Mouse (Mus musculus): ENCODE measurements around the gene Itgb3.

The Itgb3 gene

DNA sequence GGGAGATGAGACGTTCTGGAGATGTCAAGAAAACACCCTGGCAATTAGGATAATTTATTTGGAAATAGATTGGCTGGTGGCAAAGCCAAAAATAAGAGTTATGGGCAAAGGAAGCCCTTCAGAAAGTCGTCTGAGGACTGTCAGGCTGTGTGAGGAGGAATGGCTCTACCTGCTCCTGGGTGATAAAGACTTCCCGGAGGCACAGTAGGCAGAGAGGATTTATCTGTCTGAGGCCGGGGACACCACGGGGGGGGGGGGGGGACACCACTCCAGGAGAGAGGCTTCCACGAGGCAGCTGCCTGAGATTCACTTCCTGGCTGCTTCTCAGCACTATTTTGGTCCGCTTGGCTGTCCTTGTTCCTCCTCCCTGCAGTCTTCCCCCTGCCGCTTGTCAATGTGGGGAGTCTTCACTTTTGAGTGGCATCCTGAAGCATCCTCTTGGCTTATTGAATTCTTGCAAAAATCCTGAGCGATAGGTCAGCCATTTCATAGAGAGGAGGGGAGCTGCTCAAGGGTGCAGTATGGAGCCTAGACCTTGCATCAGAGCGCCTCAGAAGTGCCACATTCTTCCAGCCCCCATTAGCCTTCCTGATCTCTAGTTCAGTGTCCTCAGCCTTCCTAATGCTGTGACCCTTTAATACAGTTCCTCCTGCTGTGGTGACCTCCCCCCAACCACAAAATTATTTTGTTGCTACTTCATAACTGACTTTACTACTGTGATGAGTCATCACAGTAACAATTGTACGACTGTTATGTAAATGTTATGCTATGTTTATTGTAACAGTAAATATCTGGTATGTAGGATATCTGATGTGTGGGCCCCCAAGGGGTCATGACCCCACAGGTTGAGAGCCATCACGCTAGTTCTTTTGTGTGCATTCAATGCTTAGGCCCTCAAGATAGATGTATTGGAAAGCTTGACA, 14.5 kb downstream of the Itgb3 start:
- no peak for DNase-seq (ENCODE audit: low spot score)

GRCm38 (mm10) chr11:104624791-104625391, 17.1 kb downstream of the Itgb3 start:
- peak; percentile 56 for DNase-seq (ENCODE audit: low spot score)

GRCm38 (mm10) chr11:104625453-104626402, 17.9 kb downstream of the Itgb3 start:
- peak; percentile 66 for DNase-seq (ENCODE audit: low spot score)

GRCm38 (mm10) chr11:104626635-104627034, 18.8 kb downstream of the Itgb3 start:
- DNase-seq (ENCODE audit: low spot score), result no peak

DNA sequence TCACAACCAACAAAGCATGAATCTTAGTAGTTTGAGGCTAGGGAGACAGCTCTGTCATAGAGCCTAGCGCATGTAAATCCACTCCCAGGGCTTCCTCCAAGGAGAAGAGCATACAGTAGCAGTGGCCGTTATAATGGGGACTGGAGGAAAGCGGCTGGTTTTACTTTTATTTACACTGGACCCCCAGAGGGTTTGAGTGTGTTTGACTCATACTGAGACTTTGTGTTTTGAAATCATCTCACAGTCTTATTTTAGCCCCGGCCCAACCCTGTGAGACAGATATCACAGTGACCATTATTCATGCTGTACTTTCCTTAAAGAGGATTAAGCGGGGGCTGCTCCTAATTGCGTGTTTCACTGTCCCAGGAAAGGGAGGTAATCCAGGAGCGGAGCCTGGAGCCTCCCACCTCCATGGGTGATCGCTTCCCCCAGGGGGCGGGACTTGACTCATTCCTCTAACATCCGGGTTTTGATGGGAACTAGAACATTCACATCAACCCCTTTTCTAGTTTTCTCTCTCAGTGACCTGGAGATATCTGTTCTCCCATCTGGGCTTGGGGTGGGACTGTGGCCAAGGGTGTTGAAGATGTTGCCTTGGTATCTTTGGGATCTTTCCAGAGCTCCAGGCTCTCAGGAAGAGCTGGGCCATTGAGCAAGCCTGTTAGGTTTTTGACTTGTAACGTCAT, 20.0 kb downstream of the Itgb3 start:
- DNase-seq (ENCODE audit: low spot score), result no peak

DNA sequence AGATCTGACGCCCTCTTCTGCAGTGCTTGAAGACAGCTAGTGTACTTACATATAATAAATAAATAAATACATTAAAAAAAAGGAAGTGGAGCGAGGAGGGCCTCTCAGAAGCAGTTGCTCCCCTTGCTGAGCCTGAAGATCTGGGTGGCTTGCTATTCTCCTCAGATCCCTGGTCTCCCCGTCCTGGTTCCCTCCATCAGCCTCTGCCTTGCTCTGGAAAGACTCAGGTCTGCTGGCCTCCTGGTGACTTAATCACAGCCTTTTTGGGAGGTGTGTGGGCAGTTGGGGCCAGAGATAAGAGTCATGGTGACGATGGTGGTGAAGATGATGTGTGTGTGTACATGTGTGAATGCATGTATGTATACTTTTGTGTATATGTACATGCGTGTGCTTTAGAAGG, 20.8 kb downstream of the Itgb3 start:
- DNase-seq (ENCODE audit: low spot score), result no peak

DNA sequence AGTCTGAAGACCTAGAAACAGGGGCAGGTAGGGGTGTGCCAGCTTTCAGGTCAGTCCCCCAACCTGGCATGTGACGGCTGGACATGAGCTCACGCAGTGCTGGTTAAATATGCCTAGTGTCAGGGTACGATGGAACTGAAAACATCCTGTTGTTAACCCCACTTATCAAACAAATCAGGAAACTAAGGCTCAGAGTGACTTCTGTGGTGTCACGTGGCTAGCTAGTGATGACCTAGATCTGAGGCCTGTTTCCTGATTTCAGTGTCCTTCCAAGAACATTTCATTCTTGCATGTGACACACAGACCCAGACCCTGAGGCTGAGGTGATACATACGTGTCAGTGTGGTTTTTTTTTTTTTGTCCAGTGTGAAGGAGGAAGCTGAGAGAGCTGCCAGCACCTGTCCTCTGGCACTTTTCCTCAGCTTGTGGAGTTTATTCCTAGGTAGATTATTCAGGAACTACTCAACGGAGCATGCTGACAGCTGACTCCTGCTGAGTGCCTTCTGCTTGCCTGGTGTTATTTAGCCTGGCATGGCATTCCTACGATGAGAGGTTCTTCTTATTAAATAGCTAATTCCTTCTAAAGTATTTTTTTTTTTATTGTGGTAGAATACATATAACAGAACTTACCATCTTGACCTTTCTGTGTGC, 22.5 kb downstream of the Itgb3 start:
- DNase-seq (ENCODE audit: low spot score), result no peak

GRCm38 (mm10) chr11:104631306-104631705, 23.5 kb downstream of the Itgb3 start:
- no peak for DNase-seq (ENCODE audit: low spot score)

DNA sequence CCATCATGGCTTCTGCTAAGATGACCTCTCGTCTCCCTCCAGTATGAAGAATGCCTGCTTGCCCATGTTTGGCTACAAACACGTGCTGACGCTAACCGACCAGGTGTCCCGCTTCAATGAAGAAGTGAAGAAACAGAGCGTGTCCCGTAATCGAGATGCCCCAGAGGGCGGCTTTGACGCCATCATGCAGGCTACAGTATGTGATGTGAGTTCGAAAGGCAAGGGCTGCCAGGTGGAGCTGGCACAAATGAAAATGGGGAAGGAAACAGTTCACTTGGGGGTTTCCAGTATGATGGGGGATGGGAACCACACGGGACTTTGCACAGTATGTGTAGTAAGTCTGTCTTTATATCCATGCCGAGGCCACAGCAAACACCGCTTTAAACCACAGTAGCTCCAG, 29.2 kb downstream of the Itgb3 start:
- no peak for DNase-seq (ENCODE audit: low spot score)

- DNase-seq (ENCODE audit: low spot score), result no peak
These were observed 30.2 kb downstream of the Itgb3 start for GRCm38 (mm10) chr11:104638006-104638405.

DNA sequence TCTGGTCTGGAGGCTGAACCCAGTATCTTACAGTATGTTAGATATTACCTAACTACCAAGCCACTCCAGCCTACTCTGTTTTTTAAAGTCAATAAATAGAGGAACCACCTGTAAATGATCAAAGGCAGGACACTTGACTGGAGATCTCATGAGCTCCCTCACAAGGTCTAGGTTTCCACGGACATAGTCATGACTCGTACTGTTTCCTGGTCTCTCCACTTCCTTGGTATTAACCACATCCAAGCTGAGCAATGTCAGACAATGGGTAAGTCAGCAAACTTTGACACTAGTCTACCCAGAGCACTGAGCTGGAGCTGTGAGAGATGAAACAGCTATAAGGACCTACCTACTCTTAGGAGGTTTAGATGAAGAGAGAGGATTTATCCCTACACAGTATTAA, 31.1 kb downstream of the Itgb3 start:
- no peak for DNase-seq (ENCODE audit: low spot score)

DNA sequence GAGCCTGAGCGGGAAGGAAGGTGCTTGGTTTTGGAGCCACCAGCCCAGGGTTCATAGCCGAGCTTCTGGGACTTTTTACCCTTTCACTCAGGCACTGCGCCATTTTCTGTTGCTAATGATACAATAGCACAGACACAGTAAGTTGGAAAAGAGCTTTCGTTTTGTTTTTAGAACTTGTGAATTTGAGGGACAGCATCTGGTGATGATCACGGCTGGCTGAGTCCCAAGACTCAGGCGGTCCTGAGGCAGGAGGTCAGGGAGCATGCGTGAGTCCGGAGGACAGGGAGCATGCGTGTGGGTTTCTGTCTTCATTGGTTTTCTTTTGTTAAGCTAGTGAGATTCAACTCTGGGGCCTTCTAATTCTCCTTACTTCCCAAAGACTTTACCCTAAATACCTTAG, 31.8 kb downstream of the Itgb3 start:
- no peak for DNase-seq (ENCODE audit: low spot score)

DNA sequence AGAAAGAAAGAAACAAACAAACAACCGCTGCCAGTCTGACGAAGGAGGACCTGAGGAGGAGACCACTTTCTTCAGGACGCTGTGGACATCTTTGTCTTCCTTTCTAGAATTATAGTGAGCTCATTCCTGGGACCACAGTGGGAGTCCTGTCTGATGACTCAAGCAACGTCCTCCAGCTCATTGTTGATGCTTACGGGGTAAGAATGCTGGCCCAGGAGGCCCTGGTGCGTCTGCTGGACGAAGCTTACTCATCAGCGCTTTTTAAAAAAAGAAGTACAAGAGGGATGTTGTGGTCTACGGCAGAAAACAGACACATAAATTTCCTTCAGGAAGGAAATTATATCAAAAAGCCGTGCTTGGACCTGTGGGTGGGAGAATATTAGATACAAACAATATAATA, 33.1 kb downstream of the Itgb3 start:
- no peak for DNase-seq (ENCODE audit: low spot score)

DNA sequence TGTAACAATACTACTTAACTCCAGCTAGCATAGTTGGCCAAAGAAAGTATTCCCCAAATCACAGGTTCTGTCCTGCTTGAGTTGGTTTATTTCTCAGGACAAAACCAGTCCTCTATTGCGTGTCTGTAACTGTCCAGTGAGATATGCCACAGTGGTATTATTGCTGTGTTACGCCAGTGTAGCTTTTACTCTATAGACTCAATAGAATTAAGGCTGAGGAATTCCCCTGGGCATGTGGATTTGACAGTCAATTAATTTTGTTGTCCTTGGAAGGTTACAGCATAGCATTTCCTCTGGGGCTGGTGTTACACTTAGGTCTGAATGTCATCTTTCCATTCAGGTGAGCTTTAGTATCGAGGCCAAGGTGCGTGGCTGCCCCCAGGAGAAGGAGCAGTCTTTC, 35.4 kb downstream of the Itgb3 start:
- no peak for DNase-seq (ENCODE audit: low spot score)

GRCm38 (mm10) chr11:104645402-104645801, 37.6 kb downstream of the Itgb3 start:
- no peak for DNase-seq (ENCODE audit: low spot score)

GRCm38 (mm10) chr11:104646173-104646572, 38.4 kb downstream of the Itgb3 start:
- no peak for DNase-seq (ENCODE audit: low spot score)

GRCm38 (mm10) chr11:104646611-104647010, 38.8 kb downstream of the Itgb3 start:
- no peak for DNase-seq (ENCODE audit: low spot score)

DNA sequence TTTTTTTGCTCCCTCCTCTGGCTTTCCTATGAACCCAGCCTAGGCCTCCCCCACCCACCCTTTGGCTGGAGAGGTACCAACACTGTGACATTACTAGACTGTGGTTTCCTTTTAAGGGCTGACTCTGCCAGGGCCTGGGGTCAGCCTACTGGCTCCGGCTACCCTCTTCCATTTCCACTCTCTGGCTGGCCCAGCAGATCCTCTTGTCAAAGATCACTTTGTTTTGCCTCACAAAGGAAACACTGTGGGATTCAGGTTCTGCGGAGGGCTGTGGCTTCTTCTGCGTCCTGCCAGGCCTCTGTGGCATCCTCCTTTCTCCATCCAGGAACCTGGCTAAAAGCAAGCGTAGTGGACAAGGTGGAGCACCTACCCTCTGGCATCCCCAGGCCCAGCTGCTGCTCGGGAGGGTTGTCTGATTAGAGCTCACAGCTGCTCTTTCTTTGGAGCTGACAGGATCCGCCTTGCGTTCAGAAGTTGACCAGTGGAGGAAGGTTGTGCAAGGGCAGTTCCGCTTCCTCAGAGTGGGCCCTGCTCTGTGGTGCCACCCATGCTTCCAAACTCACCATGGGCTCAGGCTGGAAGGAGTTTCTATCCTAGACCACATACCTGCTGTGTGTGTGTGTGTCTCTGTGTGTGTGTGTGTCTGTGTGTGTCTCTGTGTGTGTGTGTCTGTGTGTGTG, 39.5 kb downstream of the Itgb3 start:
- no peak for DNase-seq (ENCODE audit: low spot score)

GRCm38 (mm10) chr11:104648571-104648970, 40.8 kb downstream of the Itgb3 start:
- DNase-seq (ENCODE audit: low spot score), result no peak

GRCm38 (mm10) chr11:104660599-104660998, 52.8 kb downstream of the Itgb3 start:
- DNase-seq (ENCODE audit: low spot score), result no peak

GRCm38 (mm10) chr11:104661106-104661505, 53.3 kb downstream of the Itgb3 start:
- no peak for DNase-seq (ENCODE audit: low spot score)

Measured in ovary, postnatal 36 days (tissue).